Mouse (Mus musculus) ES-Bruce4 (cell line): ENCODE data around the gene Rab5c.

Experiments
- CTCF ChIP-seq: IDR thresholded peaks from one replicate; pipeline ENCODE4 v1.8.1; 2011; ENCODE audit warnings: low read depth, low read length
- EP300 ChIP-seq: IDR thresholded peaks from 2 replicates; pipeline ENCODE4 v1.6.1; 2011; ENCODE audit warnings: low read depth, low read length; ENCODE audit not compliant: insufficient read depth
- POLR2A ChIP-seq: IDR thresholded peaks from one replicate; pipeline ENCODE4 v1.8.1; 2011; ENCODE audit warnings: low read length; ENCODE audit not compliant: insufficient read depth

- TF ChIP-seq POLR2A (no peak), CTCF (no peak), EP300 (no peak)
Measured at GRCm38 (mm10) chr11:100750127-100750526, 12.1 kb upstream of the Rab5c start.
